Mouse (Mus musculus): ENCODE results near the gene Tmem222. TPM values are rescaled to one million over a fixed set of nuclear protein-coding genes. Genes with fewer than 3 reads are reported as not detected.

Gene Tmem222
- polyA plus RNA-seq, 1 experiment, result 143 TPM

GRCm38 (mm10) chr4:133223875-133224274 is 53.7 kb downstream of the Tmem222 start:
- no peaks in the 10 kb centered on the region for H3K27me3 ChIP-seq (ENCODE audit: control insufficient read depth, insufficient read depth, low read length)
- H3K27ac ChIP-seq (ENCODE audit: control insufficient read depth, insufficient read depth, low read length), result no peak overlapping the region
- H3K36me3 ChIP-seq (ENCODE audit: control insufficient read depth, insufficient read depth, low read length), result no peaks in the 10 kb centered on the region
- no peak overlapping the region for H3K4me3 ChIP-seq (ENCODE audit: control insufficient read depth, insufficient read depth, low read length)
- no peak for DNase-seq
- TF ChIP-seq POLR2A (IDR thresholded peaks at IDR 0.05; ENCODE audit: control insufficient read depth, extremely low read depth, insufficient read depth, low read length, poor library complexity) (no peak), CTCF (IDR thresholded peaks at IDR 0.05; ENCODE audit: borderline replicate concordance, control insufficient read depth, extremely low read depth, insufficient read depth, low read length, poor library complexity) (no peak)
- 0 out of 2 replicates have a peak, but pooled peaks cover 2% of the 10 kb centered on the region for H3K4me1 ChIP-seq (replicated peaks; ENCODE audit: control insufficient read depth, insufficient read depth, low read length)
- WGBS, result 81% methylated on average over 5 of the region's 5 CpGs

- H3K4me3 ChIP-seq (ENCODE audit: control insufficient read depth, insufficient read depth, low read length), result no peak overlapping the region
- no peaks in the 10 kb centered on the region for H3K27me3 ChIP-seq (ENCODE audit: control insufficient read depth, insufficient read depth, low read length)
- 78% methylated on average over 8 of the region's 8 CpGs for WGBS
- no peaks in the 10 kb centered on the region for H3K36me3 ChIP-seq (ENCODE audit: control insufficient read depth, insufficient read depth, low read length)
- no peak for DNase-seq
- H3K27ac ChIP-seq (ENCODE audit: control insufficient read depth, insufficient read depth, low read length), result no peak overlapping the region
- H3K4me1 ChIP-seq (replicated peaks; ENCODE audit: control insufficient read depth, insufficient read depth, low read length), result 0 out of 2 replicates have a peak, but pooled peaks cover 2% of the 10 kb centered on the region
- no peak for TF ChIP-seq CTCF (IDR thresholded peaks at IDR 0.05; ENCODE audit: borderline replicate concordance, control insufficient read depth, extremely low read depth, insufficient read depth, low read length, poor library complexity)
Observed at GRCm38 (mm10) chr4:133221701-133222100, 55.9 kb downstream of the Tmem222 start.

- H3K4me3 ChIP-seq (ENCODE audit: control insufficient read depth, insufficient read depth, low read length), result no peak overlapping the region
- no peaks in the 10 kb centered on the region for H3K27me3 ChIP-seq (ENCODE audit: control insufficient read depth, insufficient read depth, low read length)
- 57% methylated on average over 25 of the region's 25 CpGs for WGBS
- H3K4me1 ChIP-seq (replicated peaks; ENCODE audit: control insufficient read depth, insufficient read depth, low read length), result 0 out of 2 replicates have a peak, but pooled peaks cover 2% of the 10 kb centered on the region
- no peak for DNase-seq
- H3K36me3 ChIP-seq (ENCODE audit: control insufficient read depth, insufficient read depth, low read length), result no peaks in the 10 kb centered on the region
- TF ChIP-seq CTCF (IDR thresholded peaks at IDR 0.05; ENCODE audit: borderline replicate concordance, control insufficient read depth, extremely low read depth, insufficient read depth, low read length, poor library complexity) (no peak), POLR2A (IDR thresholded peaks at IDR 0.05; ENCODE audit: control insufficient read depth, extremely low read depth, insufficient read depth, low read length, poor library complexity) (no peak)
- no peak overlapping the region for H3K27ac ChIP-seq (ENCODE audit: control insufficient read depth, insufficient read depth, low read length)
Observed at GRCm38 (mm10) chr4:133220656-133221055, 56.9 kb downstream of the Tmem222 start.

- no peaks in the 10 kb centered on the region for H3K27me3 ChIP-seq (ENCODE audit: control insufficient read depth, insufficient read depth, low read length)
- no peak overlapping the region for H3K27ac ChIP-seq (ENCODE audit: control insufficient read depth, insufficient read depth, low read length)
- no peak overlapping the region for H3K4me3 ChIP-seq (ENCODE audit: control insufficient read depth, insufficient read depth, low read length)
- TF ChIP-seq CTCF (IDR thresholded peaks at IDR 0.05; ENCODE audit: borderline replicate concordance, control insufficient read depth, extremely low read depth, insufficient read depth, low read length, poor library complexity), result no peak
- no peaks in the 10 kb centered on the region for H3K4me1 ChIP-seq (replicated peaks; ENCODE audit: control insufficient read depth, insufficient read depth, low read length)
- 95% methylated on average over 3 of the region's 3 CpGs for WGBS
- no peak for DNase-seq
- no peaks in the 10 kb centered on the region for H3K36me3 ChIP-seq (ENCODE audit: control insufficient read depth, insufficient read depth, low read length)
Observed at GRCm38 (mm10) chr4:133218745-133219144, 58.8 kb downstream of the Tmem222 start.

- 18% methylated on average over 5 of the region's 5 CpGs for WGBS
- Histone ChIP-seq H3K4me1 (replicated peaks; ENCODE audit: control insufficient read depth, insufficient read depth, low read length) (peaks cover 9% of the 10 kb centered on the region), H3K4me3 (ENCODE audit: control insufficient read depth, insufficient read depth, low read length) (no peak overlapping the region), H3K27ac (ENCODE audit: control insufficient read depth, insufficient read depth, low read length) (no peak overlapping the region), H3K36me3 (ENCODE audit: control insufficient read depth, insufficient read depth, low read length) (no peaks in the 10 kb centered on the region), H3K27me3 (ENCODE audit: control insufficient read depth, insufficient read depth, low read length) (no peaks in the 10 kb centered on the region)
- peak; percentile 75 for DNase-seq
- peak; percentile 85; the same call in 1 of the 2 replicates for TF ChIP-seq CTCF (IDR thresholded peaks at IDR 0.05; ENCODE audit: borderline replicate concordance, control insufficient read depth, extremely low read depth, insufficient read depth, low read length, poor library complexity)
- no peak for TF ChIP-seq POLR2A (IDR thresholded peaks at IDR 0.05; ENCODE audit: control insufficient read depth, extremely low read depth, insufficient read depth, low read length, poor library complexity)
Observed at GRCm38 (mm10) chr4:133217641-133218040, 60.0 kb downstream of the Tmem222 start.

Other genes with a start within 250 kb of the Tmem222 start
- 163 and 186 TPM in 2 replicates for gene Wasf2, start 147.3 kb downstream of the Tmem222 start, polyA plus RNA-seq (2012; rRNA removed)
- 0.90 and 1.1 TPM in 2 replicates for gene Cd164l2, start 65.7 kb downstream of the Tmem222 start, polyA plus RNA-seq (2012; rRNA removed)
- gene Gpr3, start 65.3 kb downstream of the Tmem222 start, polyA plus RNA-seq (2012; rRNA removed), result 0.15 TPM in 1 of 2 replicates, not detected in the other
- 2.8 and 4.6 TPM in 2 replicates for gene Map3k6, start 37.0 kb downstream of the Tmem222 start, polyA plus RNA-seq (2012; rRNA removed)
- 39.7 and 45.2 TPM in 2 replicates for gene Sytl1, start 14.7 kb downstream of the Tmem222 start, polyA plus RNA-seq (2012; rRNA removed)
- 107 and 124 TPM in 2 replicates for gene Wdtc1, start 75.7 kb upstream of the Tmem222 start, polyA plus RNA-seq (2012; rRNA removed)
- 77.9 and 89.8 TPM in 2 replicates for gene Slc9a1, start 91.9 kb upstream of the Tmem222 start, polyA plus RNA-seq (2012; rRNA removed)
- 0.40 and 0.86 TPM in 2 replicates for gene Tent5b, start 202.3 kb upstream of the Tmem222 start, polyA plus RNA-seq (2012; rRNA removed)
- 0.75 and 1.5 TPM in 2 replicates for gene Trnp1, start 220.8 kb upstream of the Tmem222 start, polyA plus RNA-seq (2012; rRNA removed)
- gene Kdf1, start 241.2 kb upstream of the Tmem222 start, polyA plus RNA-seq (2012; rRNA removed), result 6.9 and 7.7 TPM in 2 replicates